Mouse (Mus musculus): ENCODE measurements at regions not wholly inside any gene's neighbourhood (a gene's known extent, or its start where the extent isn't known, plus 50 kb on each side); places are given as distances from the start of the nearest gene placed in this dataset.

DNA sequence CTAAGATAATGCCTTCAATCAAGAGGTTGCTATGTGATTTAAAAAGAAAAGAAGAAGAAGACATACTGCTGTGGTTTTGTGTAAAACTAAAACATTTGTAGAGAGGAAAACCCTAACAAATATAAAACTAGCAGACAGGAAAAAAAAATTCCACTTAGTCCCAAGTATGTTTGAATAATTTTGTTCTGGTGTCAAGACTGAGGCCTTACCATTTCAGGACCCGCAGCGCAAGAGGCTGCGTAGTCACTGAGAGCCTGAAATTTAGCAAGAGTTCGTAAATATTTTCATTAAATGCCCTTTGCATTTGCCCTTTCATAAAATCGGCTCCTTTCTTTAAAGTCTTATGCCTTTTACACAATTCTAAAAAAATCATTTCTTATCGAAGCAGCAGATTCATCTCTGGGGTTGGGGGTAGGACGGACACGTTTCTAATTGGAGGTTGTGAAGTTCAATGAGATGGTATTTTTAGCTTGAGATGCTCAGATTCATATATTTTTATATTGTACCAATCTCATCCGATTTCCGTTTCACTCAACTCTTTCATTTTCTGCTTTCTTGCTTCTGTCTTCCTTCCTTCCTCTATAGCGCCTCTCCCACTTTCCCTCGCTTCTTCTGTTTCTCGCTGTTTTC, 222.6 kb downstream of the Mef2c start:
- Histone ChIP-seq H3K4me1 (replicated peaks; ENCODE audit: control insufficient read depth, insufficient read depth, low read length) (no peaks in the 10 kb centered on the region), H3K36me3 (ENCODE audit: control insufficient read depth, insufficient read depth) (no peaks in the 10 kb centered on the region), H3K9ac (ENCODE audit: low read depth, low read length) (no peak overlapping the region), H3K27ac (ENCODE audit: low read depth, low read length) (no peak overlapping the region), H3K4me2 (replicated peaks; ENCODE audit: low read depth) (0 out of 2 replicates have a peak overlapping the region, but pooled peaks have one; percentile 6), H3K27me3 (replicated peaks; ENCODE audit: control insufficient read depth, insufficient read depth, low read length) (peaks cover 97% of the 10 kb centered on the region), H3K4me3 (ENCODE audit: low read depth, low read length) (0 out of 2 replicates have a peak overlapping the region, but pooled peaks have one; percentile 12), H3K9me3 (ENCODE audit: control insufficient read depth) (no peaks in the 10 kb centered on the region)
- 7% methylated on average over 13 of the region's 13 CpGs for WGBS
- ATAC-seq: no peak
- no peak for TF ChIP-seq CTCF (IDR thresholded peaks at IDR 0.05; ENCODE audit: low read depth)

DNA sequence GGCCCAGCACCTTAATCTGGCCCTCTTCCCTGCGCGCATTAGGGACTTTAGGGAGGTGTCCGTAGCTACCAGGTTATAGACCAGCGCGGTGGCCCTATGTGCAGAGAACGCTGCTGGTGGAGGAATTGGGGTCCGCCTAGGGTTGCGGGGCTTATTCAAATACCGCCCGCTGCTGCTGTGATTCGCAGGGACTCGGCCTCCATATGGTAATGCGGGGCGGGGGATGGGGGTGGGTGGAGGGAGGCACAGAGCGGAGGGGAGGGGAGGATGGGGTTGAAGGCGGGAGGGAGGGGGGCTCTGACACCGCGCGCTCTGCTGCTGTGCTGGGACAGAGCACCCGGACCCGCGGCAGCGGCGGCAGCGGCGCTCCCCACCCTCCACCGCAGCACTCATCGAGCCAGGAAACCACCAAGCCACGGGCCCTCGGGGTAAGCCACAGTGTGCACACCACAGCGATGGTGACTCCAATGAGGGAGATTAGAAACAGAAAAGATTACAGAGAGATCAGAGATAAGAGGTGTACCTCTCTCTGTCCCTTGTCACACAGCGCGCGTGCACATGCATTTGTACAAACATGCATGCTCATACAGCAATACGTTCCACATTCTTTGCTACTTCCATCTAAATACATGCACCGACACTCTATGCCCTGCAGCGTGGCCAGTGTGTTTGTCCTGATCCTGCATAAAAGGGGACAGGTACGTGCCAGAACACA, 223.4 kb downstream of the Mef2c start:
- no peaks in the 10 kb centered on the region for H3K9me3 ChIP-seq (ENCODE audit: control insufficient read depth)
- H3K36me3 ChIP-seq (ENCODE audit: control insufficient read depth, insufficient read depth): no peaks in the 10 kb centered on the region
- no peak for ATAC-seq
- no peaks in the 10 kb centered on the region for H3K4me1 ChIP-seq (replicated peaks; ENCODE audit: control insufficient read depth, insufficient read depth, low read length)
- H3K4me3 ChIP-seq (ENCODE audit: low read depth, low read length): 0 out of 2 replicates have a peak overlapping the region, but pooled peaks have one; percentile 12
- no peak overlapping the region for H3K9ac ChIP-seq (ENCODE audit: low read depth, low read length)
- TF ChIP-seq CTCF (IDR thresholded peaks at IDR 0.05; ENCODE audit: low read depth): no peak
- H3K4me2 ChIP-seq (replicated peaks; ENCODE audit: low read depth): 0 out of 2 replicates have a peak overlapping the region, but pooled peaks have one; percentile 6
- no peak overlapping the region for H3K27ac ChIP-seq (ENCODE audit: low read depth, low read length)
- H3K27me3 ChIP-seq (replicated peaks; ENCODE audit: control insufficient read depth, insufficient read depth, low read length): peaks cover 97% of the 10 kb centered on the region
- 3% methylated on average over 32 of the region's 38 CpGs for WGBS

DNA sequence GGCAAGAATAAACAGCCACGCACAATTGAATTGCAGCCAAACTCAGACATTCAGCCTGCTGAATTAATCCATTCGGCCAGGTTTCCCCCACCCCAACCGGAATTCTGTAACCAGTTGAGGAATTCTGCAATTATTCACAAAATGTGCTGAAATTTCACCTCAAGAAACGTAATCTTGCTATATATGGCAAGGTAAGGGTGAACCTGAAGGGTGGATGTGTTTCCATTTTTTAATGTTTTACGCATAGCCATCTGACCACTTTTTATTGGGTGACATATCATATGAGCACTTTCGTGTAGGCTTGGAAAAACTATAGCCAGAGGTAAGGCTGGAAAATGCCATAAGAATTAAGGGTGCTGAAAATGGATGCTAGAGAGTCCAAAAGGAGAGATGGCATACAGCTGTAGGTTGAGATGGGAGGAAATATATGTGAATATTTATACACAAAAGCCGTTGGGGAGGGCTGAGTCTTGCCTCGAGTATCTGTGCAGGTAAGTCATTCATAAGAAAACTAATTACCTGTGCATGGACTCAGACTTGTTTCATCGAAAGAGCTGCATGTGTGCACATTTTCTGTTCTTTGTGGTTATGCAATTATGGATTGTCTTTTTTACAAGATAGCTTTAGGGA, 224.0 kb downstream of the Mef2c start:
- ATAC-seq: no peak
- 0 out of 2 replicates have a peak overlapping the region, but pooled peaks have one; percentile 12 for H3K4me3 ChIP-seq (ENCODE audit: low read depth, low read length)

DNA sequence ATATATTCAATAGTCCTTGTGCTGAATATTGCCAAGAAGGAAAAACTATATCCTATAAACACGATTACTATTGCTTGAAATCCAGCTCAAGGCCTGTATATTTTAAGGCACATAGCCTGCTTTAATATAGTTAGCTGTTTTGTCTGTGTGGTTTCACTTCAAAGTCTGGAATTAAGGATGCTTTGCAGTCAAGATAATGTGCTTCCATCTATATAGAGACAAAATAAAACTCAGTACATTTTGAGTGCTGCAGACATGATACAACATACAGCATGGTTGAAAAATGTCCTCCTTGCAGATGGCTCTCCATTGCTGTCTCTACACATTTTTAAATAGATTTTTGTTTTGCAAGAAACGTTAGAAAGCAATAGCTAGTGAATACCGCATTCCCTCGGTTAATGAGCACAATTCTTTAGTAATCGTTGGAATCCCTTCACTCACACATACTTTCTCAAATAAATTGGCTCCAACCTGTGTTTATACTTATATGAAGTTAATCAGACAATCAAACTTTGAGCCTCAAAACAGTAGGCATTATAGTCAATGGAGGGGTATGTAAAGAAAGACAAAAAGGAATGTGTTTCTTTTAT, 224.7 kb downstream of the Mef2c start:
- no peaks in the 10 kb centered on the region for H3K9me3 ChIP-seq (ENCODE audit: control insufficient read depth)
- no peak for ATAC-seq
- no peak for TF ChIP-seq CTCF (IDR thresholded peaks at IDR 0.05; ENCODE audit: low read depth)
- H3K27ac ChIP-seq (ENCODE audit: low read depth, low read length): no peak overlapping the region
- peaks cover 97% of the 10 kb centered on the region for H3K27me3 ChIP-seq (replicated peaks; ENCODE audit: control insufficient read depth, insufficient read depth, low read length)
- no peaks in the 10 kb centered on the region for H3K36me3 ChIP-seq (ENCODE audit: control insufficient read depth, insufficient read depth)
- no peak overlapping the region; the same call in 1 of the 2 replicates for H3K4me3 ChIP-seq (ENCODE audit: low read depth, low read length)
- no peaks in the 10 kb centered on the region for H3K4me1 ChIP-seq (replicated peaks; ENCODE audit: control insufficient read depth, insufficient read depth, low read length)
- WGBS: 12% methylated on average over 5 of the region's 5 CpGs
- H3K9ac ChIP-seq (ENCODE audit: low read depth, low read length): no peak overlapping the region
- no peak overlapping the region for H3K4me2 ChIP-seq (replicated peaks; ENCODE audit: low read depth)

More for the DNA sequence above, 224.0 kb downstream of the Mef2c start:
- Histone ChIP-seq H3K27ac (ENCODE audit: low read depth, low read length) (no peak overlapping the region), H3K36me3 (ENCODE audit: control insufficient read depth, insufficient read depth) (no peaks in the 10 kb centered on the region), H3K27me3 (replicated peaks; ENCODE audit: control insufficient read depth, insufficient read depth, low read length) (peaks cover 97% of the 10 kb centered on the region), H3K9me3 (ENCODE audit: control insufficient read depth) (no peaks in the 10 kb centered on the region), H3K4me2 (replicated peaks; ENCODE audit: low read depth) (no peak overlapping the region), H3K9ac (ENCODE audit: low read depth, low read length) (no peak overlapping the region), H3K4me1 (replicated peaks; ENCODE audit: control insufficient read depth, insufficient read depth, low read length) (no peaks in the 10 kb centered on the region)
- WGBS: 12% methylated on average over 9 of the region's 9 CpGs
- no peak for TF ChIP-seq CTCF (IDR thresholded peaks at IDR 0.05; ENCODE audit: low read depth)

DNA sequence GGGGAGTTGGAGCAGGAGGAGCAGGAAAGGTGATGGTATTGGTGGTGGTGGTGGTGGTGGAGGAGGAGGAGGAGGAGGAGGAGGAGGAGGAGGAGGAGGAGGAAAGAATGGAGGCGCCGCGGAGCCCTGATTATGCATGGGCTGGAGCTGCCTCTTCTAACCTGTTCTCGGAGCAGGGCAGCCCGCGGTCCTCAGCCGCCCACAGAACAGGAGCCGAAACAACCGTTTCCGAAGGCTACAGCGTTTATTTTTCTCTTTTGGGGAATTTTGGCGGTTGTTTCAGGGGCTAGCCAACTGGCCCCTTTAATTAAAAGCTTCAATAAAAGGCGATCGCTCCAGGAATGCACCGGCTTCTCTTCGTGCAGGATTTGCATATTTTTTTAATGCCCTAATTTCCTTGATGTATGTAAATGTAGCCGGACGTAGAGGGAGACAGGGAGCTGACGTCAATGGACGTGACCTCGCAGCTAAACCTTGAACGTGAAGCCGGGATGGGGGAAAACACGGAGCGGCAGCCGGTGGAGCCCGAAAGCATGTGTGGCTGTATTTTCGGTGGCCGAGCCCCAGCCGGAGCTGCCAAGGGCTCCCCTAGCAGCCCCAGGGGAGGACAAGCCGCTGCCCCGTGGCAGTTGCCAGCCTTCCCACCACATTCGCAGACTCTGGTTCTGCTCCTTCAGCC, 225.6 kb downstream of the Mef2c start:
- Histone ChIP-seq H3K36me3 (ENCODE audit: control insufficient read depth, insufficient read depth) (no peaks in the 10 kb centered on the region), H3K4me2 (replicated peaks; ENCODE audit: low read depth) (peak overlapping the region; percentile 48), H3K9me3 (ENCODE audit: control insufficient read depth) (no peaks in the 10 kb centered on the region), H3K27ac (ENCODE audit: low read depth, low read length) (no peak overlapping the region), H3K27me3 (replicated peaks; ENCODE audit: control insufficient read depth, insufficient read depth, low read length) (peaks cover 97% of the 10 kb centered on the region), H3K4me3 (ENCODE audit: low read depth, low read length) (peak overlapping the region; percentile 64), H3K4me1 (replicated peaks; ENCODE audit: control insufficient read depth, insufficient read depth, low read length) (no peaks in the 10 kb centered on the region), H3K9ac (ENCODE audit: low read depth, low read length) (no peak overlapping the region)
- TF ChIP-seq CTCF (IDR thresholded peaks at IDR 0.05; ENCODE audit: low read depth): no peak
- no peak for ATAC-seq
- 1% methylated on average over 33 of the region's 33 CpGs for WGBS
